Mouse (Mus musculus) kidney, postnatal 36 days (tissue): ENCODE data around the gene Glrp1.

Source experiments
- DNase-seq, 2 experiments: peaks; one replicate each; pipeline ENCODE4 v3.0.0; 2021 to 2022; ENCODE audit warnings: mixed read lengths in 2 of 2

Glrp1 gene

GRCm38 (mm10) chr1:88459655-88460054 is 50.2 kb downstream of the Glrp1 start:
- DNase-seq, result no peak

DNA sequence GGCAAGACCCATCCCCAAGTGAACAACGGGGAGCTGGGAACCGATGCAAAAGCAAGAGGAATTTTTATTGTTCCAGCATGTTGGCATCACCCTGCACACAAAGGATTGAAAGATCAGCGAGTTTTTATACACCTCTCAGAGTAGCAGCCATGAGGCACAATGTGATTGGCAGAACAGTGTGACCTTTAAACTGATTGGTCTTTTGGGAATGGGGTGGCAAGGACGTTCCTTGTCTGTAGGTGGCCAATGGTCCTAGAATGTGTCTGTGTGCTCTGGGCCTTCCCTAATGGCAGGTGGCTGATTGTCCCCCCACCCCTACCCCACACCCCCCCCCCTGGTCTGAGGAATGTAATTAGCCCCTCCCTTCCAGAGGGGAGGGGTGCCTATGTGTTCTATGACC is 50.7 kb downstream of the Glrp1 start:
- no peak for DNase-seq

- DNase-seq, result peak; percentile 75 to 86
Observed at GRCm38 (mm10) chr1:88456451-88457072, 53.3 kb downstream of the Glrp1 start.

- DNase-seq, result peak; percentile 36 to 39
Observed at GRCm38 (mm10) chr1:88455761-88456160, 54.1 kb downstream of the Glrp1 start.

GRCm38 (mm10) chr1:88454703-88455102 is 55.2 kb downstream of the Glrp1 start:
- DNase-seq, result peak in 1 of 2 experiments; percentile 25

DNA sequence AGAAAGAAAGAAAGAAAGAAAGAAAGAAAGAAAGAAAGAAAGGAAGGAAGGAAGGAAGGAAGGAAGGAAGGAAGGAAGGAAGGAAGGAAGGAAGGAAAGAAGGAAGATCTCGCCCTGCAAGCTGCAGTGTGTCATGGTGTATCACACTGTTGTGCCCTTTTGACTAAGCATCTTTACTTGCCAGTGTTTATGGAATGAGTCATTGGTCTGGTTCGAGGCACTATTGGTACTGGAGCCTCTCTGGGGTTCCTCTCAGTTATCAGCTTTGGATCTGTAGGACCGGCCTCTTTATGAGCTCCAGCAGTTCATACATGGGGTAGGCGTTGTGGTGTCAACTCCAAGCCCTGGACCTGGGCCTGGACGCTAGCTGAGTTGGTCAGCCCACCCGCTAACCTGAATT is 57.7 kb downstream of the Glrp1 start:
- no peak for DNase-seq

- no peak for DNase-seq
Observed at GRCm38 (mm10) chr1:88450668-88451067, 59.2 kb downstream of the Glrp1 start.
